Mouse (Mus musculus) testis, adult 2 months (tissue): ENCODE measurements around the gene Csnk2b.
A peak's percentile ranks its signal among the peaks of the same experiment; 100 is the strongest.

Experiments
- CTCF ChIP-seq: fragments of 200-500 bp; IDR thresholded peaks from 2 replicates; pipeline ENCODE4 v1.5.1; 2012; ENCODE audit warnings: low read depth, mild to moderate bottlenecking, inconsistent platforms, low read length, moderate library complexity; ENCODE audit not compliant: control insufficient read depth, insufficient read depth, insufficient replicate concordance
- POLR2A ChIP-seq: fragments of 200-500 bp; IDR thresholded peaks from 2 replicates; pipeline ENCODE4 v1.6.1; 2012; ENCODE audit warnings: low read depth, mild to moderate bottlenecking, inconsistent platforms, low read length, moderate library complexity; ENCODE audit not compliant: control insufficient read depth

GRCm38 (mm10) chr17:35135591-35136320 is 13.9 kb upstream of the Csnk2b start:
- no peak for TF ChIP-seq CTCF
- TF ChIP-seq POLR2A = peak; percentile 28
